Mouse (Mus musculus) heart, embryonic 14.5 days (tissue): ENCODE results near the gene Clcn1. TPM values are rescaled to one million over a fixed set of nuclear protein-coding genes. Genes with fewer than 3 reads are reported as not detected.
A peak's percentile ranks its signal among the peaks of the same experiment; 100 is the strongest.

Experiments used
- ATAC-seq: fragments of 200-750 bp; cut with Nextera tagmentation; 2 replicates; pipeline ENCODE4 v1.8.0; 2017; ENCODE audit warnings: low read depth, moderate TSS enrichment; ENCODE audit not compliant: insufficient number of reproducible peaks, insufficient read depth, low FRiP score
- H3K27ac ChIP-seq, 2 experiments: fragments of 200-500 bp in 1 of 2; fragments of 300-500 bp in 1 of 2; sonication (generic) in 1 of 2; replicated peaks in 1 of 2; 2 replicates each; pipeline ENCODE4 v1.5.1; 2012 to 2014; ENCODE audit warnings: low read depth in 2 of 2, low read length in 2 of 2, control low read depth in 1 of 2, mild to moderate bottlenecking in 1 of 2, mixed read lengths in 1 of 2; ENCODE audit not compliant: control insufficient read depth in 1 of 2, insufficient read depth in 1 of 2
- H3K27me3 ChIP-seq: fragments of 300-500 bp; sonication (generic); 2 replicates; pipeline ENCODE4 v1.6.1; 2014; ENCODE audit warnings: mild to moderate bottlenecking, low read length, control low read depth; ENCODE audit not compliant: control insufficient read depth, insufficient read depth
- H3K36me3 ChIP-seq: fragments of 300-500 bp; sonication (generic); 2 replicates; pipeline ENCODE4 v1.6.1; 2014; ENCODE audit warnings: mild to moderate bottlenecking, control low read depth, low read length, mixed read lengths; ENCODE audit not compliant: control insufficient read depth, insufficient read depth
- H3K4me1 ChIP-seq, 2 experiments: fragments of 200-500 bp in 1 of 2; fragments of 300-500 bp in 1 of 2; sonication (generic) in 1 of 2; 2 replicates each; pipeline ENCODE4 v1.6.1; 2012 to 2014; ENCODE audit warnings: low read length in 2 of 2, control low read depth in 1 of 2, mixed read lengths in 1 of 2; ENCODE audit not compliant: control insufficient read depth in 2 of 2, insufficient read depth in 2 of 2
- H3K4me2 ChIP-seq: fragments of 300-500 bp; sonication (generic); 2 replicates; pipeline ENCODE4 v1.6.1; 2014; ENCODE audit warnings: mild to moderate bottlenecking, low read length
- H3K4me3 ChIP-seq, 2 experiments: fragments of 200-500 bp in 1 of 2; fragments of 300-500 bp in 1 of 2; sonication (generic) in 1 of 2; 2 replicates each; pipeline ENCODE4 v1.5.1; 2012 to 2014; ENCODE audit warnings: low read length in 2 of 2, mild to moderate bottlenecking in 2 of 2, control low read depth in 1 of 2, low read depth in 1 of 2, moderate library complexity in 1 of 2; ENCODE audit not compliant: control insufficient read depth in 1 of 2, insufficient read depth in 1 of 2
- H3K9ac ChIP-seq: fragments of 300-500 bp; sonication (generic); 2 replicates; pipeline ENCODE4 v1.6.1; 2014; ENCODE audit warnings: mild to moderate bottlenecking, low read length
- H3K9me3 ChIP-seq: fragments of 300-500 bp; sonication (generic); 2 replicates; pipeline ENCODE4 v1.6.1; 2016; ENCODE audit warnings: low read length, control low read depth; ENCODE audit not compliant: control insufficient read depth
- WGBS: fragments of 180-500 bp; shearing (Covaris S2); extraction: QIAGEN DNeasy Blood & Tissue Kit; methylation state at CpG from one replicate; pipeline ENCODE4 v1.1.7; 2014; 5-methylcytosine and 5-hydroxymethylcytosine counted together
- polyA plus RNA-seq: library from polyadenylated mRNA; unstranded; fragments of >200 nt; fragmentation: Nextera tagmentation; extraction: Ambion mirVana; gene quantifications from 2 replicates; pipeline ENCODE4 v1.2.1, GENCODE M21; 2014

Gene Clcn1
- polyA plus RNA-seq, 1 experiment from 2014 or later = 0.86 TPM

- ATAC-seq = no peak
- H3K4me3 ChIP-seq = no peak overlapping the region
- 0 out of 2 replicates have a peak, but pooled peaks cover 2% of the 10 kb centered on the region for H3K27me3 ChIP-seq
- H3K4me2 ChIP-seq = no peak overlapping the region
- H3K27ac ChIP-seq = no peak overlapping the region
- no peak overlapping the region for H3K9ac ChIP-seq
- H3K4me1 ChIP-seq = peaks cover 2 to 3% of the 10 kb centered on the region in 2 experiments; a peak in 2 of 4 replicates
- 82% methylated on average over 2 of the region's 2 CpGs for whole genome bisulfite sequencing
- no peaks in the 10 kb centered on the region for H3K9me3 ChIP-seq
- no peaks in the 10 kb centered on the region for H3K36me3 ChIP-seq
Measured at GRCm38 (mm10) chr6:42253103-42253502, 33.4 kb upstream of the Clcn1 start.

GRCm38 (mm10) chr6:42257303-42257863 lies 29.1 kb upstream of the Clcn1 start:
- H3K4me3 ChIP-seq = no peak overlapping the region
- peaks cover 0 to 6% of the 10 kb centered on the region in 2 experiments; a peak in 2 of 4 replicates for H3K4me1 ChIP-seq
- no peaks in the 10 kb centered on the region for H3K9me3 ChIP-seq
- H3K36me3 ChIP-seq = no peaks in the 10 kb centered on the region
- H3K9ac ChIP-seq = no peak overlapping the region
- H3K4me2 ChIP-seq = 0 out of 2 replicates have a peak overlapping the region, but pooled peaks have one; percentile 25
- H3K27me3 ChIP-seq = no peaks in the 10 kb centered on the region
- ATAC-seq = no peak
- no peak overlapping the region for H3K27ac ChIP-seq
- 14% methylated on average over 11 of the region's 11 CpGs for WGBS

- ATAC-seq = no peak
- Histone ChIP-seq H3K4me1 (peaks cover 0 to 6% of the 10 kb centered on the region in 2 experiments; a peak in 2 of 4 replicates), H3K27me3 (no peaks in the 10 kb centered on the region), H3K9me3 (no peaks in the 10 kb centered on the region), H3K36me3 (no peaks in the 10 kb centered on the region), H3K9ac (no peak overlapping the region), H3K4me3 (no peak overlapping the region), H3K4me2 (no peak overlapping the region), H3K27ac (no peak overlapping the region)
- 38% methylated on average over 6 of the region's 6 CpGs for WGBS
Measured at GRCm38 (mm10) chr6:42260430-42260829, 26.1 kb upstream of the Clcn1 start.

- peak within 1 kb of the TSS; percentile 50 for H3K9ac ChIP-seq
- H3K4me1 ChIP-seq = peaks cover 0 to 11% of the 10 kb centered on the region in 2 experiments; a peak in 3 of 4 replicates
- H3K27me3 ChIP-seq = no peaks in the 10 kb centered on the region
- no peaks in the 10 kb centered on the region for H3K36me3 ChIP-seq
- no peak within 1 kb of the TSS for H3K4me3 ChIP-seq
- H3K27ac ChIP-seq = no peak within 1 kb of the TSS
- peak within 1 kb of the TSS; percentile 55 for H3K4me2 ChIP-seq
- no peak for ATAC-seq
- no peaks in the 10 kb centered on the region for H3K9me3 ChIP-seq
- 12% methylated on average over 20 of the region's 20 CpGs for WGBS
Measured at GRCm38 (mm10) chr6:42261524-42262170, 24.8 kb upstream of the Clcn1 start, which contains the start of gene Tmem139. Gene Tmem139 (plus strand): TSS chr6:42261970.

- Histone ChIP-seq H3K4me2 (peak within 1 kb of the TSS; percentile 77), H3K9me3 (no peaks in the 10 kb centered on the region), H3K27ac (peak within 1 kb of the TSS; percentile 76 to 92), H3K4me1 (peaks cover 0 to 13% of the 10 kb centered on the region in 2 experiments; a peak in 3 of 4 replicates), H3K9ac (peak within 1 kb of the TSS; percentile 89), H3K4me3 (peak within 1 kb of the TSS; percentile 61 to 99), H3K27me3 (no peaks in the 10 kb centered on the region), H3K36me3 (peaks cover 28% of the 10 kb centered on the region)
- peak; percentile 100 for ATAC-seq
- 0% methylated on average over 44 of the region's 51 CpGs for WGBS
Measured at GRCm38 (mm10) chr6:42264626-42265312, 21.7 kb upstream of the Clcn1 start, which contains the start of gene Casp2. Gene Casp2 (plus strand): TSS chr6:42264985.

- H3K9ac ChIP-seq = peak overlapping the region; percentile 89
- peaks cover 0 to 22% of the 10 kb centered on the region in 2 experiments; a peak in 3 of 4 replicates for H3K4me1 ChIP-seq
- under 1% methylated on average over 21 of the region's 21 CpGs for WGBS
- H3K9me3 ChIP-seq = no peaks in the 10 kb centered on the region
- H3K4me3 ChIP-seq = peak overlapping the region; percentile 61 to 99
- peak overlapping the region; percentile 76 to 92 for H3K27ac ChIP-seq
- ATAC-seq = no peak
- H3K36me3 ChIP-seq = peaks cover 37% of the 10 kb centered on the region
- H3K27me3 ChIP-seq = no peaks in the 10 kb centered on the region
- peak overlapping the region; percentile 77 for H3K4me2 ChIP-seq
Measured at GRCm38 (mm10) chr6:42265391-42266330, 20.8 kb upstream of the Clcn1 start.
